Mouse (Mus musculus) left cerebral cortex, adult 9 months (tissue): Measurements from ENCODE around the gene Rpp14.
A peak's percentile ranks its signal among the peaks of the same experiment; 100 is the strongest.

Source experiments
- DNase-seq, 2 experiments: peaks; one replicate each; pipeline ENCODE4 v3.0.0; 2022; ENCODE audit warnings: low spot score in 2 of 2

Rpp14 gene

GRCm38 (mm10) chr14:8059938-8060337 is 20.2 kb upstream of the Rpp14 start:
- DNase-seq: no peak

- DNase-seq: no peak
Observed at GRCm38 (mm10) chr14:8062076-8062475, 18.1 kb upstream of the Rpp14 start.

GRCm38 (mm10) chr14:8062537-8063301 is 17.4 kb upstream of the Rpp14 start:
- peak in 1 of 2 experiments; percentile 62 for DNase-seq

GRCm38 (mm10) chr14:8063835-8064785 is 16.1 kb upstream of the Rpp14 start:
- no peak for DNase-seq

GRCm38 (mm10) chr14:8080718-8081117 is 551 bp downstream of the Rpp14 start:
- DNase-seq: no peak

GRCm38 (mm10) chr14:8082949-8083348 is 2.8 kb downstream of the Rpp14 start:
- DNase-seq: no peak

GRCm38 (mm10) chr14:8089016-8089415 is 8.8 kb downstream of the Rpp14 start:
- no peak for DNase-seq

- DNase-seq: no peak
Observed at GRCm38 (mm10) chr14:8092573-8092972, 12.4 kb downstream of the Rpp14 start.

- no peak for DNase-seq
Observed at GRCm38 (mm10) chr14:8093427-8093826, 13.3 kb downstream of the Rpp14 start.

GRCm38 (mm10) chr14:8094931-8095561 is 14.9 kb downstream of the Rpp14 start:
- DNase-seq: no peak

- DNase-seq: no peak
Observed at GRCm38 (mm10) chr14:8095562-8095950, 15.4 kb downstream of the Rpp14 start.

GRCm38 (mm10) chr14:8097978-8098686 is 18.0 kb downstream of the Rpp14 start, which contains the start of gene Pxk:
Gene Pxk (plus strand): TSS chr14:8098211.
- peak; percentile 52 to 90 for DNase-seq

GRCm38 (mm10) chr14:8098687-8098995 is 18.5 kb downstream of the Rpp14 start:
- no peak for DNase-seq

- DNase-seq: peak in 1 of 2 experiments; percentile 28
Observed at GRCm38 (mm10) chr14:8099561-8100021, 19.4 kb downstream of the Rpp14 start.

GRCm38 (mm10) chr14:8101886-8102285 is 21.7 kb downstream of the Rpp14 start:
- DNase-seq: no peak

GRCm38 (mm10) chr14:8102676-8103075 is 22.5 kb downstream of the Rpp14 start:
- DNase-seq: no peak

GRCm38 (mm10) chr14:8108047-8108446 is 27.9 kb downstream of the Rpp14 start:
- no peak for DNase-seq

- DNase-seq: no peak
Observed at GRCm38 (mm10) chr14:8108976-8109375, 28.8 kb downstream of the Rpp14 start.

- DNase-seq: no peak
Observed at GRCm38 (mm10) chr14:8111545-8111944, 31.4 kb downstream of the Rpp14 start.

- no peak for DNase-seq
Observed at GRCm38 (mm10) chr14:8112036-8112435, 31.9 kb downstream of the Rpp14 start.

GRCm38 (mm10) chr14:8113616-8114015 is 33.4 kb downstream of the Rpp14 start:
- no peak for DNase-seq

- no peak for DNase-seq
Observed at GRCm38 (mm10) chr14:8114306-8114705, 34.1 kb downstream of the Rpp14 start.
